Mouse (Mus musculus): Measurements from ENCODE around the gene Aqp6.

Aqp6 gene

GRCm38 (mm10) chr15:99648326-99648725, 47.1 kb downstream of the Aqp6 start:
- DNase-seq (ENCODE audit: low spot score), result no peak

GRCm38 (mm10) chr15:99649067-99649761, 48.0 kb downstream of the Aqp6 start:
- DNase-seq (ENCODE audit: low spot score), result no peak

GRCm38 (mm10) chr15:99650304-99650703, 49.1 kb downstream of the Aqp6 start:
- DNase-seq (ENCODE audit: low spot score), result no peak

- peak; percentile 97 for DNase-seq (ENCODE audit: low spot score)
These were observed 50.1 kb downstream of the Aqp6 start, which contains the start of gene Racgap1 for GRCm38 (mm10) chr15:99651163-99651872. Gene Racgap1 (minus strand): TSS chr15:99651656.

GRCm38 (mm10) chr15:99651984-99652872, 51.0 kb downstream of the Aqp6 start:
- no peak for DNase-seq (ENCODE audit: low spot score)

- DNase-seq (ENCODE audit: low spot score), result no peak
These were observed 52.1 kb downstream of the Aqp6 start for GRCm38 (mm10) chr15:99653291-99653690.

- no peak for DNase-seq (ENCODE audit: low spot score)
These were observed 52.7 kb downstream of the Aqp6 start for GRCm38 (mm10) chr15:99653876-99654275.

All from testis, postnatal 10 days (tissue).